Mouse (Mus musculus) liver, adult 2 months (tissue): ENCODE results near the gene Actr1a.

Experiments used
- CTCF ChIP-seq: fragments of 200-500 bp; IDR thresholded peaks from 2 replicates; pipeline ENCODE4 v1.5.1; 2011; ENCODE audit warnings: low read depth, low read length, control low read depth
- POLR2A ChIP-seq: fragments of 200-500 bp; IDR thresholded peaks from 2 replicates; pipeline ENCODE4 v1.6.1; 2011; ENCODE audit warnings: low read length, control low read depth; ENCODE audit not compliant: insufficient read depth; ENCODE audit errors: extremely low read depth

GRCm38 (mm10) chr19:46347936-46348668, 47.4 kb downstream of the Actr1a start:
- no peak for TF ChIP-seq CTCF
- TF ChIP-seq POLR2A, result no peak
